Mouse (Mus musculus) intestine, postnatal 0 days (tissue): ENCODE measurements at regions not wholly inside any gene's neighbourhood (a gene's known extent, or its start where the extent isn't known, plus 50 kb on each side); places are given as distances from the start of the nearest gene placed in this dataset.

Experiments
- ATAC-seq: fragments of 200-750 bp; cut with Nextera tagmentation; 2 replicates; pipeline ENCODE4 v1.8.0; 2017; ENCODE audit warnings: mild to moderate bottlenecking, moderate TSS enrichment, moderate library complexity
- H3K27ac ChIP-seq: fragments of 300-500 bp; sonication (generic); 2 replicates; pipeline ENCODE4 v1.5.1; 2014; ENCODE audit warnings: mild to moderate bottlenecking, low read depth, low read length, moderate library complexity
- H3K27me3 ChIP-seq: fragments of 300-500 bp; sonication (generic); replicated peaks from 2 replicates; pipeline ENCODE4 v1.6.1; 2014; ENCODE audit warnings: low read length, mixed read lengths; ENCODE audit not compliant: control insufficient read depth, insufficient read depth
- H3K36me3 ChIP-seq: fragments of 300-500 bp; sonication (generic); 2 replicates; pipeline ENCODE4 v1.6.1; 2014; ENCODE audit warnings: mild to moderate bottlenecking, moderate library complexity; ENCODE audit not compliant: control insufficient read depth, insufficient read depth
- H3K4me1 ChIP-seq: fragments of 300-500 bp; sonication (generic); replicated peaks from 2 replicates; pipeline ENCODE4 v1.6.1; 2014; ENCODE audit warnings: antibody characterized with exemption, low read length, mixed read lengths; ENCODE audit not compliant: control insufficient read depth, insufficient read depth
- H3K4me2 ChIP-seq: fragments of 300-500 bp; sonication (generic); replicated peaks from 2 replicates; pipeline ENCODE4 v1.6.1; 2014; ENCODE audit warnings: low read depth, mild to moderate bottlenecking, moderate library complexity
- H3K4me3 ChIP-seq: fragments of 300-500 bp; sonication (generic); 2 replicates; pipeline ENCODE4 v1.5.1; 2014; ENCODE audit warnings: low read depth, low read length
- H3K9ac ChIP-seq: fragments of 300-500 bp; sonication (generic); 2 replicates; pipeline ENCODE4 v1.6.1; 2014; ENCODE audit warnings: mild to moderate bottlenecking, low read depth, low read length
- H3K9me3 ChIP-seq: fragments of 300-500 bp; sonication (generic); 2 replicates; pipeline ENCODE4 v1.6.1; 2016; ENCODE audit warnings: mixed run types; ENCODE audit not compliant: control insufficient read depth
- CTCF ChIP-seq: sonication (generic); IDR thresholded peaks from 2 replicates; pipeline ENCODE4 v1.5.1; 2016; ENCODE audit warnings: low read depth, mild to moderate bottlenecking, control low read depth, antibody characterized with exemption, moderate library complexity
- WGBS: fragments of 180-500 bp; shearing (Covaris S2); extraction: QIAGEN DNeasy Blood & Tissue Kit; methylation state at CpG from one replicate; pipeline ENCODE4 v1.1.7; 2014; 5-methylcytosine and 5-hydroxymethylcytosine counted together

DNA sequence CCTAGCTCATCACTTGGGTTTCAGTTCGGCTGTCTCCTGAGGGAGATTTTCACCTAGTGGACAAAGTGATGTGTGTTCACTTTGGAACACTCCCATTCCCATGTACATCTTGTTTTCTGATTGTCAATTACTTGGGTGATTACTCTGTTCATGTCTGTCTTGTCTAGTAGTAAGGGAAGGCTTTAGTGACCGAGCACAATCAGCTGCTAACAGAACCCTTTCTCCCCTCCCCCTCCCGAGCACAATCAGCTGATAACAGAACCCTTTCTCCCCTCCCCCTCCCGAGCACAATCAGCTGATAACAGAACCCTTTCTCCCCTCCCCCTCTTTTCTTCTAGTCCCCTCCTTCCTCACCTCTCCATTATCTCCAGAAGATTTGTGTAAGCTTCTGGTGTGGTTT lies 79.6 kb upstream of the Plppr4 start:
- Histone ChIP-seq H3K4me2 (no peak overlapping the region), H3K27me3 (no peaks in the 10 kb centered on the region), H3K27ac (no peak overlapping the region), H3K9ac (no peak overlapping the region), H3K4me1 (no peaks in the 10 kb centered on the region), H3K9me3 (no peaks in the 10 kb centered on the region), H3K4me3 (no peak overlapping the region), H3K36me3 (no peaks in the 10 kb centered on the region)
- TF ChIP-seq CTCF: no peak
- no peak for ATAC-seq
- WGBS: 15% methylated on average over 4 of the region's 4 CpGs

GRCm38 (mm10) chr3:117438473-117439114 lies 77.9 kb upstream of the Plppr4 start:
- H3K9me3 ChIP-seq: no peaks in the 10 kb centered on the region
- TF ChIP-seq CTCF: peak; percentile 84
- H3K27ac ChIP-seq: no peak overlapping the region
- ATAC-seq: no peak
- H3K9ac ChIP-seq: no peak overlapping the region
- H3K4me3 ChIP-seq: no peak overlapping the region
- no peaks in the 10 kb centered on the region for H3K27me3 ChIP-seq
- no peaks in the 10 kb centered on the region for H3K36me3 ChIP-seq
- H3K4me2 ChIP-seq: no peak overlapping the region
- no peaks in the 10 kb centered on the region for H3K4me1 ChIP-seq
- WGBS: 20% methylated on average over 11 of the region's 11 CpGs

- TF ChIP-seq CTCF: no peak
- Histone ChIP-seq H3K9ac (no peak overlapping the region), H3K4me1 (no peaks in the 10 kb centered on the region), H3K4me2 (no peak overlapping the region), H3K4me3 (no peak overlapping the region), H3K36me3 (no peaks in the 10 kb centered on the region), H3K9me3 (no peaks in the 10 kb centered on the region), H3K27ac (no peak overlapping the region), H3K27me3 (no peaks in the 10 kb centered on the region)
- 53% methylated on average over 1 of the region's 1 CpGs for WGBS
- no peak for ATAC-seq
Measured at GRCm38 (mm10) chr3:117424526-117424925, 63.9 kb upstream of the Plppr4 start.

DNA sequence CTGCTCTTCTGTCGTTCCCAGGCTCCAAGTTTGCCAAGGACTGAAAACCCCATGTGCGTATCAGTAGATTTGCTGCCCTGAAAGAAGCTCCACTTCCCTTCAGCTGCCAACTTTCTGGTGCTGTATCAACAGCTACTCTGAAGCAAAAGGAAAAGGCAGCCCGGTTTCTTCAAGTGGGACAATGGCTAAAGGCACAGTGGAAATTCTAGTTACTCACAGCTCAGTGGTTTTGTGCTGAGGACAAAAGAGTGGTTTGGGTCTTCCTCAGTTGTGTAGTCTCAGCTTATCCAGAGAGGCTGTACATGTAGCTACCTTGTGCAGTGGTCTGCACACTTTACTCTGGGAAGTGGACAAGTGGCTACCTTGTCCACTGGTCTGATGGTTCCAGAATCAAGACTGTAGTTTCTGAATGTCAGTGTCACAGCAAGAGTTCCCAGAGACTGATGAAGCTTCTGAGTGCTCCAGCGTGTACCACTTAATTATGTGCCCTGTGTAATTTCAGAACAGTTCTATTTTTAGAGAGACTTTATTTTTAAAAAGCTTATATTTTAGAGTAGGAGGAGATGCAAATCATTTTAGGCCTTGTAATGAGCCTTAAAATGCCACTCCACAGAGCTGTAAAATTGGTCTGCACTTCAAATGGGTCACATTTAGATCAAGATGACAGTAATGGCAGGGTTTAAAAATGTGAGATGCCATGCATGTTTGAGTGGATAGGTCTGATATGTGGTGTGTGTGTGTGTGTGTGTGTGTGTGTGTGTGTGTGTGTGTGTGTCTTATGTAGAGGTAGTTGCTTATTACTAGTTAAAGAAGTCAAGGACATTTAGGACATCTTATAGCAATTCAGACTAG lies 52.4 kb upstream of the Plppr4 start:
- Histone ChIP-seq H3K4me3 (no peak overlapping the region), H3K36me3 (no peaks in the 10 kb centered on the region), H3K4me2 (no peak overlapping the region), H3K4me1 (no peaks in the 10 kb centered on the region), H3K9me3 (no peaks in the 10 kb centered on the region), H3K27me3 (no peaks in the 10 kb centered on the region), H3K9ac (no peak overlapping the region), H3K27ac (no peak overlapping the region)
- TF ChIP-seq CTCF: no peak
- ATAC-seq: no peak
- 84% methylated on average over 4 of the region's 4 CpGs for WGBS
